Mouse (Mus musculus): ENCODE data around the gene Cpne2. TPM values are rescaled to one million over a fixed set of nuclear protein-coding genes. Genes with fewer than 3 reads are reported as not detected.

Gene Cpne2
- 1 to 10 TPM; 3.5 to 5.1 TPM for total RNA-seq (2021)

GRCm38 (mm10) chr8:94532873-94533671, at the start of gene Cpne2:
Gene Cpne2, plus strand, starts transcription at chr8:94532990.
- intact Hi-C loops (cut with DNase I) = no loop called here
- peak; percentile 67 for DNase-seq (ENCODE audit: low spot score)

DNA sequence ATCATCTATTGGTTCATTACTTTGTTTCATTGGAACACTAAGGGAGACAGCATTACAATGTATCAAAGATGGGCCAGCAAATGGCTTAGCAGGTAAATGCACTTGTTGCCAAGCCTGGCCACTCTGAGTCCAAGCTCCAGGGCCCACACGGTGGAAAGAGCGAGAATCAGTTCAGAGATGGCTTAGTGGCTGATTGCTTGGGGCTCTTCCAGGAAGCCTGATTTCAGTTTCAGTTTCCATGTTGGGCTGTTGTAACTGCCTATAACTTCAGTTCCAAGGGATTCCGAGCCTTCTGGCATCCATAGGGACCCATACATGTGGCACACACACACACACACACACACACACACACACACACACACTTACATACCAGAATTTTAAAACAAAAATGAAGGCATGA, 47.5 kb upstream of the Cpne2 start:
- DNase-seq (ENCODE audit: low spot score) = no peak
- intact Hi-C loops (cut with DNase I) = loop anchor here (2.0 to 5.0 kb wide), 2 partner anchors 88 to 154 kb away; no protein-coding TSS in a partner anchor

DNA sequence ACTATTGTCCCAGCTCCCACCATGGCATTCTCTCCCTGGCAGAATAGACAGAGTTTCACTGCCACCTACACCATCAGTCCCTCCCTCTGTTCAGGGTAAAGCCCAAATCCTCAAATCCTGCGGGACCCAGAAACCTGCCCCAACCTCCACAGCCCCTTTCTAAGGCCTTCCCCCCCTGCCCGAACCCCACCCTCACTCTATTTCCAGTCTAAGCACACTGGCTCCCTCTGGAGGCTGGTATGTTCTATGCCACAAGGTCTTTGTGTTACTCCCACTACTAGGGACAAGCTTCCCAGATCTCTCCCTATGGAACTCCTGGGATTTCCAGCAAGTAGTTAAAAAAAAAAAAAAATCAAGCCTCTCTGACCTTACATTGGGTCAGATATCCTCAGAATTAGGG, 46.9 kb upstream of the Cpne2 start:
- no peak for DNase-seq (ENCODE audit: low spot score)
- intact Hi-C loops (cut with DNase I) = loop anchor here (2.0 to 5.0 kb wide), 2 partner anchors 89 to 155 kb away; no protein-coding TSS in a partner anchor

DNA sequence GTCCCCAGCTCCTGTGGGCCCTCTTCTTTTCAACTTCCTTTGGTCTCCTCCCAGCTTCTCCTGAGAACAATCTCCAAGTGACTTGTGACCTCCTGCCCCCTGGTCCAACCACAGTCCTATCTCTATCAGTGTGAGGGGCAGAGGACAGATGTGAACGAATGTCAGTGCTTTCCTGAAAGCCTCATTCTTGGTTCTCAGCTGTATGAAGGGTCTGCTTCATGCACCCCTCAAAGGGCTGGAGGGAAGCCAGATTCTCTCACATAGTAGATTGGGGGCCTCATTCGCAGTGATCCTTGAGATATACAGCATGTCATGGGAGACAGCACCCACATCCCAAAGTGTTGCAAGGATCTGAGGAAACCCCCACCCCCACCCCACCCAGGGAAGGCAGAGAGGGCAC, 44.8 kb upstream of the Cpne2 start:
- intact Hi-C loops (cut with DNase I) = loop anchor here (5.0 kb wide), 1 partner anchor 91 kb away; no protein-coding TSS in a partner anchor
- no peak for DNase-seq (ENCODE audit: low spot score)

DNA sequence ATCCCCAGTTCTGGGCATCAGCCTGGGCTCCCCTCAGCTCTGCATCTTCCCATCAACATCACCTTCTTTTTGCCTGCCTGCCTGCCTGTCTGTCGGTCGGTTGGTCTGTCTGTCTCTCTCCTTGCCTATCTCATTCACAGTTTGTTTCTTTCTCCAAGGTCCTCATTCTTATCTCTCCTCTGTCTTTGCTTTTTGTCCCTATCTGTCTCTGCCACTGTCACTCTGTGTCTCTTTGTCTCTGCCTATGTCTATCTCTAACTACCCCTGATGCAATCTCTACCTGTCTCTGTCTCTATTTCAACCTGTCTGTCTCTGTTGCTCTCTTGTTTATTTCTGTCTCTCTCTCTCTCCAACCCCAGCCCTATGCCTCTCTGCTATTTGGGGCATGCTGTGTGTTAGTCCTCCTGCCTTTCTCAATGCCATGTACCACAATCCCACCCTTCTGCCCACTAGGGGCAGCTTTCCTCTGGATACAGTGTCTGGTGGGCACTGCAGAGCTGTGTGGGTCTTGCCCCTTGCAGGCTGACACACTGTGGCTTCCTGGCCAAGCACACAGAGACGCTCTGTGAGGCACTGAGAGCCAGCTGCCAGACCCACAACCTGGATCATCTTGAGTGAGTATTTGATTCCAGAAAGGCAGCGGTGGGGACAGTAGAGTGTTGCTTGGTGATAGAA, 42.8 kb upstream of the Cpne2 start:
- intact Hi-C loops (cut with DNase I) = loop anchor here (2.0 to 5.0 kb wide), 2 partner anchors 93 to 211 kb away; no protein-coding TSS in a partner anchor
- no peak for DNase-seq (ENCODE audit: low spot score)

DNA sequence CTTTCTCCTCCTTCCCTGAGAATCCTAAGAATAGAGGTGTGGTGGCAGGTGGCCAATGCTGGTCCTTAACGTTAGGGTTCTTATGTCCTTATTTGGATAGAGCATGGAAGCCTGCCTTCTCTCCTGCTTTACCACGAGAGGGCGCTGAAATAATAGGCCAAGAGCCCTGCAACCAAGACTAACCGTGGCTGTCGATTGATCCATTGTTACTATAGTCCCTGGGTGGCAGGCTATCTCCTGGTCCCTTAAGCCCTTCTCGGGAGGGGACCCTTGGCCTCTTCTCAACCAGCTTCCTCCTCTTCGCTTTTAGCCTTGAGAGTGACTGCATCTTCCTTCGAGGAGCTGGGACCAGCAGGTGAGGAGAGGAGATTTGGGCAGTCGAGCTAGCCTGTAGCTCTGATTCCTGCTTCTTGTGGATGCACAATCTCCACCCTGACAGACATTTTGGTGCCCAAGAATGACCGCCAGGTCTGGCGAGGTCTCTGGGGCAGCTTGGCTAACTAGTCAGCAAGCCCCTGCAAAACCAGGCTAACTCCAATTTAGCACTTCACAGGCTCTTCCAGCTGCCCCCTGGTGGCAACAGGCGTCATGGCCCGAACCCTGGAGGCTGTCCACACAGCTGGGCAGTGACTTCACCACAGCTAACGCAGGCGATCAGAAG, 40.6 kb upstream of the Cpne2 start:
- DNase-seq (ENCODE audit: low spot score) = peak; percentile 48
- intact Hi-C loops (cut with DNase I) = loop anchor here (1.0 to 2.0 kb wide), 2 partner anchors 93 to 162 kb away; no protein-coding TSS in a partner anchor

DNA sequence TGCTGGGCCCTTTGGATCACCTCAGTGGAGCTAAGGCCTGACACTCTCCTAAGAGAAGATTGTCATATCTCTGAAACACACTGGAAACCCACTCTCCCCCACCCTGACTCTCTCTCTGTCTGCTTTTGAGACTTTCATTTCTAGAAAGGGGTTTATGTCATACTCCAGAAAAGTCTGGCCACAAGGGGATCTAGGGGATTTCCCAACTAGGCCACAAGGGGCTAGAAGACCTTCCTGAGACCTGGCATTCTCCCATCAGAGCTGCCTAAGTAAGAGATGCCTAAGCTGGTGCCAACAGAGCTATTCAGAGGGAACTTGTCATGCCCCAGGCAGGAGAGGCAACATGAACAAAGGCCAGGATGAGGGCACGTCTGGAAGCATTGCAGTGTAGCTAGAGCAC, 39.5 kb upstream of the Cpne2 start:
- intact Hi-C loops (cut with DNase I) = loop anchor here (2.0 kb wide), 1 partner anchor 92 kb away; no protein-coding TSS in a partner anchor
- DNase-seq (ENCODE audit: low spot score) = no peak

GRCm38 (mm10) chr8:94515430-94516208, 17.2 kb upstream of the Cpne2 start:
- intact Hi-C loops (cut with DNase I) = no loop called here
- no peak for DNase-seq (ENCODE audit: low spot score)

DNA sequence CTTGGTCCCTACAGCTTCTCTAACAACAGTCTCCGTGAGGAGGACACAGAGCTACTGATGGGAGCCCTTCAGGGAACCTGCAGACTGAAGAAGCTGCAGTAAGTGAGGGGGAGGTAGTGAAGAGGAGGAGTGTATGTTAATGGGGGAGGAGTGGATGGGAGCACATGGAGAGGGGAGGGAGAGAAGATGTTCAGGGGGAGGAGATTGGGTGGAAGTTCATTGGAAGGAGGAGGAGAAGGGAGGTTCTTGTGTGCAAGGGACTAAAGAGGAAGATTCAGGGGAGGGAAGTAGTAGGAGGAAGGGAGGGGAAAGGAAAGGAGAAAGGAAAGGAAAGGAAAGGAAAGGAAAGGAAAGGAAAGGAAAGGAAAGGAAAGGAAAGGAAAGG, 16.6 kb upstream of the Cpne2 start:
- intact Hi-C loops (cut with DNase I) = no loop called here
- no peak for DNase-seq (ENCODE audit: low spot score)

GRCm38 (mm10) chr8:94516766-94517165, 16.0 kb upstream of the Cpne2 start:
- DNase-seq (ENCODE audit: low spot score) = no peak
- intact Hi-C loops (cut with DNase I) = no loop called here

DNA sequence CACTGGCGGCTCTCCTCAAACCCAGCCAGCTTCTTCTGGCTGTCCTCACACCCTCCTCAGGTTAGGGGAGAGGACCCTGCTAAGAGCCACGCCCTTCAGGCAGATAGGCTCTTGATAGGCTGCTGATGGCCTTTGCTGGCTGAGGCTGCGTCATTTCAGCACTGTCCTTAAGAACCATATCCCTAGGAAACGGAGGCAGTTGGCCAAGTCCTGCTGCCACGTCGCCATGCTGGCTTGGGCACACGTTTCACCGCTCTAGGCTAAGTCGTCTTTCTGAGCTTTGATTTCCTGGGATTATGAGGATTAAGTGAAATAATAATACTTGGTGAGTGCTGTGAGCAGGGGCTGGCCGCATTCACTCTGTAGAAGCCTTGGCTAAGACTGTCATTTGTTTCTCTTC, 14.5 kb upstream of the Cpne2 start:
- intact Hi-C loops (cut with DNase I) = no loop called here
- DNase-seq (ENCODE audit: low spot score) = no peak

GRCm38 (mm10) chr8:94519021-94519420, 13.8 kb upstream of the Cpne2 start:
- intact Hi-C loops (cut with DNase I) = no loop called here
- no peak for DNase-seq (ENCODE audit: low spot score)

- intact Hi-C loops (cut with DNase I) = no loop called here
Observed at GRCm38 (mm10) chr8:94521481-94521880, 11.3 kb upstream of the Cpne2 start.

GRCm38 (mm10) chr8:94522482-94522881, 10.3 kb upstream of the Cpne2 start:
- no peak for DNase-seq (ENCODE audit: low spot score)
- intact Hi-C loops (cut with DNase I) = no loop called here

More at GRCm38 (mm10) chr8:94521481-94521880, 11.3 kb upstream of the Cpne2 start:
- no peak for DNase-seq (ENCODE audit: low spot score)

- intact Hi-C loops (cut with DNase I) = no loop called here
- DNase-seq (ENCODE audit: low spot score) = no peak
Observed at GRCm38 (mm10) chr8:94524554-94524953, 8.2 kb upstream of the Cpne2 start.

DNA sequence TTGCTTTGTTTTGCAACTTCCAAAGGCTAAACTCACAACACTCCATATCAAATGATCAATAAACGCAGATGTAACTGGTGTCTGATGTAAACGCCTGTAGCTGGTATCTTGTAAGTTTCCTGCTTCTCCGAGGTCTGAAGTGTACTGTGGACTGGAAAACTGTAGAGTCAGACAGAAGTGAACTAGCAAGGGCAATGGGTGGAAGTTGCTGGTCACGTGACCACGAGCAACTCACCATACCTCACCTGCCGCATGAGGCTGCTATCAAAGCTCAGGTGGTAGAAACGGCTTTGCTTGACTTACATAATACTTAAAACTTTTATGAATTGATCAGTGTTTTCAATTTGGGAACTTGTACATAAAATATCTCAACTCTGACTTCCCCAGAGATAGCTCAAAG, 5.6 kb upstream of the Cpne2 start:
- no peak for DNase-seq (ENCODE audit: low spot score)
- intact Hi-C loops (cut with DNase I) = loop anchor here (5.0 kb wide), 1 partner anchor 285 kb away; the partner anchor contains the start of gene Ccl17

DNA sequence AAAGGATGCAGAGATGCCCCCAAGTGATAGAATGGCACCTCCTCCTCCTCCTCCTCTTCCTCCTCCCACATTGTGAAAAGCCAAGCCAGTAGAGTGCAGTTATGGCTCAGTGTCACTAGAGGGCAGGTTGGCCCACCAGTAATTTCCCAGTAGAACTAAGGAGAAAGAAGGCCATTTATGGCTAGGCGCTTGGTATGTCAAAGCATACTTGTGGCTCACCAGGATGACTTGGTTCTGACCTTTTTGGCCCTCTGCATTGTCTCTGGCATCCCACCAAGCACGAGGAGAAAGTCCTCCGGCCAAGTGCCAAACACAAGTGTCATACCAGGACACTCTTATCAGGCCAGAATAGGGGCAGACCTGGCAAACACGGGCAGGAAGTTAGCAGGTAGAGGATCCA, 4.5 kb upstream of the Cpne2 start:
- intact Hi-C loops (cut with DNase I) = loop anchor here (1.0 to 5.0 kb wide), 3 partner anchors 56 to 284 kb away; partner anchors contain the start of gene Ccl17
- peak; percentile 18 for DNase-seq (ENCODE audit: low spot score)

DNA sequence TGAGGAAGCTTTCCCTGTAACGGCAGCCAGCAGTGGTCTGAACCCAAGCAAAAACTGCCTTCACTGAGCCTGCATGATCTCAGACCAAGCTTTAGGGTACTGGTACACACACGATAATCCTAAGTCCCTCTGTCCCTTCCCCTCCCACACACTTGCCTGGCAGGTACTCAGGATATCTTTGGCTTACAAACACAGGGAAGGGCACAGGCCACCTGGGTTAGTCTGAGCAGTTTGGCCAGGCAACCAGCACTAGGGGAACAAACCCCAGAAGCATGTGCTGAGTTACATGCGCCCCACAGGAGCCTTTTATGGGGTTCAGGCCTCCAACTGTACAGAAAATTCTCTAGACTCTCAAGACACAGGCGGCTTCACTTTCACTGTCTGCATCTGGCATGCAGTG, 2.9 kb upstream of the Cpne2 start:
- intact Hi-C loops (cut with DNase I) = loop anchor here (2.0 to 5.0 kb wide), 2 partner anchors 173 to 282 kb away; partner anchors contain the start of gene Ccl17

GRCm38 (mm10) chr8:94530643-94531042, 2.1 kb upstream of the Cpne2 start:
- intact Hi-C loops (cut with DNase I) = no loop called here
- DNase-seq (ENCODE audit: low spot score) = no peak

More for the DNA sequence above, 2.9 kb upstream of the Cpne2 start:
- no peak for DNase-seq (ENCODE audit: low spot score)

All from heart, postnatal 25 days (tissue).